26 mouse cellular contexts compared by ENCODE assay signal in genomic region chr9:57268078-57268477, GRCm38 (mm10). TPM values are rescaled to one million over a fixed set of nuclear protein-coding genes. Genes with fewer than 3 reads are reported as not detected.
DNase-seq lines count a peak whose midpoint lies in the region; ATAC-seq lines count a peak whose summit lies in the region.
"Had no signal": no experiment of that assay in that cellular context is flagged by ENCODE, and none has a peak within 500 bp of the region (broad histone marks: within the 10 kb centered on the region; RNA-seq: fewer than 3 reads in every experiment).

No protein-coding gene starts in this region.

- H3K4me2 ChIP-seq in liver, embryonic 16.5 days (ENCODE audit: low read depth, low read length), result no peak overlapping the region
- H3K4me2 ChIP-seq in liver, embryonic 12.5 days, result no peak overlapping the region
- H3K4me2 ChIP-seq: embryonic facial prominence, embryonic 13.5 days; hindbrain, embryonic 13.5 days; kidney, embryonic 15.5 days; lung, embryonic 14.5 days had no signal

- peaks cover 9% of the 10 kb centered on the region; the same call in 1 of the 2 replicates for H3K27me3 ChIP-seq in liver, embryonic 16.5 days (ENCODE audit: control insufficient read depth, insufficient read depth, low read depth, low read length)
- peaks cover 71% of the 10 kb centered on the region for H3K27me3 ChIP-seq in liver, embryonic 12.5 days (replicated peaks)
- H3K27me3 ChIP-seq: embryonic facial prominence, embryonic 13.5 days had no signal

- no peak overlapping the region for H3K4me3 ChIP-seq in liver, embryonic 16.5 days (ENCODE audit: low read depth, low read length)
- no peak overlapping the region for H3K4me3 ChIP-seq in liver, embryonic 12.5 days
- H3K4me3 ChIP-seq: embryonic facial prominence, embryonic 13.5 days; gastrocnemius, adult 2 months; hindbrain, embryonic 13.5 days; kidney, embryonic 15.5 days; layer of hippocampus, adult 2 months had no signal

- ATAC-seq in liver, embryonic 16.5 days (ENCODE audit: low read depth), result peak; percentile 58
- no peak for ATAC-seq in liver, embryonic 12.5 days
- no peak for ATAC-seq in cerebellum, adult (ENCODE audit: insufficient number of reproducible peaks, low FRiP score, low TSS enrichment)
- ATAC-seq: intestine, embryonic 16.5 days had no signal

- no peak overlapping the region for H3K27ac ChIP-seq in liver, embryonic 16.5 days (ENCODE audit: low read length)
- no peak overlapping the region for H3K27ac ChIP-seq in liver, embryonic 12.5 days
- H3K27ac ChIP-seq: embryonic facial prominence, embryonic 13.5 days; gastrocnemius, adult 2 months; hindbrain, embryonic 13.5 days; layer of hippocampus, adult 2 months had no signal

- WGBS in liver, embryonic 16.5 days (ENCODE audit: insufficient replicate concordance), result 13% methylated on average over 10 of the region's 10 CpGs
- WGBS in liver, embryonic 12.5 days (ENCODE audit: insufficient replicate concordance), result 22% methylated on average over 10 of the region's 10 CpGs

- no peak overlapping the region for H3K9ac ChIP-seq in liver, embryonic 16.5 days (ENCODE audit: low read depth, low read length)
- no peak overlapping the region for H3K9ac ChIP-seq in liver, embryonic 12.5 days
- H3K9ac ChIP-seq: embryonic facial prominence, embryonic 13.5 days; kidney, embryonic 15.5 days; lung, embryonic 14.5 days had no signal

- no peaks in the 10 kb centered on the region for H3K9me3 ChIP-seq in liver, embryonic 16.5 days (replicated peaks; ENCODE audit: control insufficient read depth, low read length)
- no peaks in the 10 kb centered on the region for H3K9me3 ChIP-seq in liver, embryonic 12.5 days (replicated peaks)
- H3K9me3 ChIP-seq: embryonic facial prominence, embryonic 13.5 days; hindbrain, embryonic 13.5 days; kidney, embryonic 15.5 days had no signal

- H3K4me1 ChIP-seq in liver, embryonic 16.5 days (ENCODE audit: control insufficient read depth, low read depth, low read length), result peaks cover 20% of the 10 kb centered on the region
- peaks cover 64% of the 10 kb centered on the region for H3K4me1 ChIP-seq in liver, embryonic 12.5 days

- H3K36me3 ChIP-seq in liver, embryonic 16.5 days (ENCODE audit: control insufficient read depth, insufficient read depth), result no peaks in the 10 kb centered on the region
- H3K36me3 ChIP-seq in liver, embryonic 12.5 days, result no peaks in the 10 kb centered on the region
- H3K36me3 ChIP-seq: embryonic facial prominence, embryonic 13.5 days; hindbrain, embryonic 13.5 days; kidney, embryonic 15.5 days had no signal

- DNase-seq in adrenal gland, postnatal 14 days, result peak; percentile 50
- DNase-seq in adrenal gland, adult 18-20 months (ENCODE audit: low spot score in 2 of 2), result no peak
- DNase-seq in 3134 (ENCODE audit: extremely low read depth, insufficient read length, low spot score), result peak; percentile 43
- DNase-seq in induced T-regulatory cell, adult 2 months (ENCODE audit: low read depth), result peak; percentile 33
- no peak for DNase-seq in Muller cell, postnatal 12 days (ENCODE audit: inconsistent ontology term)
- DNase-seq: cerebellum, adult 9-11 months; gastrocnemius, adult 2 months; heart, adult 11 months; right cerebral cortex, adult 18-20 months had no signal

RNA-seq across cellular contexts. Expression of gene 1700017B05Rik, which starts 5.7 kb away (rescaled TPM):
- 36.2 and 45.6 TPM in 2 replicates for total RNA-seq in adrenal gland, postnatal 14 days (2021)
- total RNA-seq in adrenal gland, adult 18-20 months (2021), result 10 to 100 TPM; 45.7 to 53.6 TPM
- polyA plus RNA-seq in liver, embryonic 16.5 days (2015; fragmentation: Nextera tagmentation; extraction: Ambion mirVana), result 14.1 and 16.9 TPM in 2 replicates
- 22.2 and 23.4 TPM in 2 replicates for polyA plus RNA-seq in liver, embryonic 12.5 days (2016; fragmentation: Nextera tagmentation; extraction: Ambion mirVana)

RNA-seq across cellular contexts. Expression of gene Trcg1, which starts 31.7 kb away (rescaled TPM):
- not detected in 2 replicates for total RNA-seq in adrenal gland, postnatal 14 days (2021)
- total RNA-seq in adrenal gland, adult 18-20 months (2021), result not detected
- polyA plus RNA-seq in liver, embryonic 16.5 days (2015; fragmentation: Nextera tagmentation; extraction: Ambion mirVana), result not detected in 2 replicates
- not detected in 2 replicates for polyA plus RNA-seq in liver, embryonic 12.5 days (2016; fragmentation: Nextera tagmentation; extraction: Ambion mirVana)
- total RNA-seq: adrenal gland, postnatal 4 days; gastrocnemius, adult 2 months; layer of hippocampus, adult 2 months; left cerebral cortex, adult 18-20 months; megakaryocyte-erythroid progenitor cell, adult 5-6 weeks had no signal
- polyA plus RNA-seq: embryonic facial prominence, embryonic 13.5 days; heart, embryonic 16.5 days; hindbrain, embryonic 13.5 days; intestine, embryonic 16.5 days; kidney, embryonic 15.5 days; limb, embryonic 11.5 days; lung, embryonic 14.5 days; small intestine, adult 2 months; stomach, embryonic 14.5 days; thymus, postnatal 0 days had no signal

Comparison
In these comparisons a context has a peak if more than half of its experiments do, and no peak if none do; other contexts are left out.
1. DNase-seq: peak in adrenal gland, postnatal 14 days (single experiment), 3134 (single experiment) and induced T-regulatory cell, adult 2 months (single experiment); none in adrenal gland, adult 18-20 months (0 of 2) and Muller cell, postnatal 12 days (single experiment).